Mouse (Mus musculus): ENCODE data around the gene Chn2. TPM values are rescaled to one million over a fixed set of nuclear protein-coding genes. Genes with fewer than 3 reads are reported as not detected.

Gene Chn2
- 18.2 and 26.8 TPM in 2 replicates for polyA plus RNA-seq (2012; rRNA removed)

GRCm38 (mm10) chr6:54039357-54039804 lies at the start of gene Chn2:
Chn2 (plus strand) TSS chr6:54039554.

GRCm38 (mm10) chr6:54325246-54325885 lies 286.0 kb downstream of the Chn2 start, which contains the start of gene Prr15:
Prr15 (plus strand) TSS chr6:54325835.

Other genes starting within 250 kb of the Chn2 start
- 10.0 and 12.5 TPM in 2 replicates for gene Tril, start 218.7 kb upstream of the Chn2 start, polyA plus RNA-seq (2012; rRNA removed)
- gene Cpvl, start 60.9 kb upstream of the Chn2 start, polyA plus RNA-seq (2012; rRNA removed) = 0.12 and 0.21 TPM in 2 replicates

Measured in colon, adult 2 months (tissue).